ENCODE assay signal across 15 mouse cellular contexts in genomic region chr2:166107911-166108310, GRCm38 (mm10). TPM values are rescaled to one million over a fixed set of nuclear protein-coding genes. Genes with fewer than 3 reads are reported as not detected.
A peak's percentile ranks its signal among the peaks of the same experiment; 100 is the strongest.
DNase-seq lines count a peak whose midpoint lies in the region; ATAC-seq and TF ChIP-seq lines count a peak whose summit lies in the region.
"Had no signal": no experiment of that assay in that cellular context is flagged by ENCODE, and none has a peak within 500 bp of the region (broad histone marks: within the 10 kb centered on the region; RNA-seq: fewer than 3 reads in every experiment).

No protein-coding gene starts in this region.

- no peak overlapping the region for H3K4me3 ChIP-seq in forebrain, postnatal 0 days (ENCODE audit: low read depth, low read length)
- H3K4me3 ChIP-seq in forebrain, embryonic 10.5 days = no peak overlapping the region
- H3K4me3 ChIP-seq in midbrain, postnatal 0 days (ENCODE audit: low read depth, low read length) = no peak overlapping the region
- no peak overlapping the region for H3K4me3 ChIP-seq in midbrain, embryonic 13.5 days (replicated peaks)
- H3K4me3 ChIP-seq: embryonic facial prominence, embryonic 15.5 days; erythroblast, embryonic 14.5 days; heart, embryonic 10.5 days had no signal

- no peak overlapping the region for H3K9ac ChIP-seq in forebrain, postnatal 0 days
- no peak overlapping the region for H3K9ac ChIP-seq in midbrain, postnatal 0 days (replicated peaks; ENCODE audit: low read length, poor library complexity, severe bottlenecking)
- no peak overlapping the region for H3K9ac ChIP-seq in midbrain, embryonic 13.5 days (replicated peaks)
- H3K9ac ChIP-seq: embryonic facial prominence, embryonic 15.5 days; hindbrain, embryonic 14.5 days had no signal

- no peak for TF ChIP-seq POLR2A in brain, embryonic 14.5 days (IDR thresholded peaks at IDR 0.05; ENCODE audit: borderline replicate concordance, extremely low read depth, insufficient read depth, insufficient read length, poor library complexity, severe bottlenecking)

- peak; percentile 79 for DNase-seq in forebrain, postnatal 0 days
- no peak for DNase-seq in forebrain, embryonic 10.5 days (ENCODE audit: extremely low spot score, low spot score)
- DNase-seq in layer of hippocampus, adult 9-11 months = peak; percentile 42
- no peak for DNase-seq in layer of hippocampus, postnatal 25 days (ENCODE audit: extremely low spot score in 1 of 2, low spot score in 1 of 2)
- no peak for DNase-seq in midbrain, postnatal 0 days (ENCODE audit: low spot score)
- peak; percentile 60 for DNase-seq in brain, embryonic 14.5 days (ENCODE audit: low read depth)
- no peak for DNase-seq in urinary bladder, adult 18-20 months (ENCODE audit: low spot score in 2 of 2)

- WGBS in forebrain, postnatal 0 days = 34% methylated on average over 5 of the region's 5 CpGs
- 88% methylated on average over 5 of the region's 5 CpGs for WGBS in forebrain, embryonic 10.5 days
- WGBS in midbrain, postnatal 0 days = 46% methylated on average over 5 of the region's 5 CpGs
- WGBS in midbrain, embryonic 13.5 days = 71% methylated on average over 5 of the region's 5 CpGs

- H3K4me2 ChIP-seq in forebrain, postnatal 0 days (ENCODE audit: low read depth) = no peak overlapping the region
- H3K4me2 ChIP-seq in midbrain, postnatal 0 days (ENCODE audit: low read depth, low read length, poor library complexity, severe bottlenecking) = no peak overlapping the region
- no peak overlapping the region for H3K4me2 ChIP-seq in midbrain, embryonic 13.5 days (replicated peaks)
- H3K4me2 ChIP-seq: embryonic facial prominence, embryonic 15.5 days; hindbrain, embryonic 14.5 days had no signal

- H3K36me3 ChIP-seq in forebrain, postnatal 0 days (ENCODE audit: insufficient read depth) = no peaks in the 10 kb centered on the region
- H3K36me3 ChIP-seq in forebrain, embryonic 10.5 days (replicated peaks) = peaks cover 70% of the 10 kb centered on the region
- H3K36me3 ChIP-seq in midbrain, postnatal 0 days (ENCODE audit: insufficient read depth, low read length) = no peaks in the 10 kb centered on the region
- H3K36me3 ChIP-seq in midbrain, embryonic 13.5 days = 0 out of 2 replicates have a peak, but pooled peaks cover 1% of the 10 kb centered on the region

- no peak overlapping the region for H3K27ac ChIP-seq in forebrain, postnatal 0 days (ENCODE audit: low read depth, low read length)
- no peak overlapping the region for H3K27ac ChIP-seq in forebrain, embryonic 10.5 days
- H3K27ac ChIP-seq in midbrain, postnatal 0 days (ENCODE audit: low read depth, low read length) = peak overlapping the region; percentile 59; the same call in 1 of the 2 replicates
- H3K27ac ChIP-seq in midbrain, embryonic 13.5 days = no peak overlapping the region
- H3K27ac ChIP-seq: embryonic facial prominence, embryonic 15.5 days; heart, embryonic 10.5 days; hindbrain, embryonic 14.5 days had no signal

- peak; percentile 64; the same call in 1 of the 2 replicates for ATAC-seq in forebrain, postnatal 0 days
- no peak for ATAC-seq in midbrain, postnatal 0 days (ENCODE audit: low FRiP score)
- no peak for ATAC-seq in midbrain, embryonic 13.5 days
- ATAC-seq: activated CD4-positive, CD25-positive, alpha-beta regulatory T cell, adult 4 months had no signal

- no peaks in the 10 kb centered on the region for H3K9me3 ChIP-seq in forebrain, postnatal 0 days (ENCODE audit: low read length)
- H3K9me3 ChIP-seq in forebrain, embryonic 10.5 days = no peaks in the 10 kb centered on the region
- no peaks in the 10 kb centered on the region for H3K9me3 ChIP-seq in midbrain, postnatal 0 days (ENCODE audit: low read length)
- H3K9me3 ChIP-seq in midbrain, embryonic 13.5 days = no peaks in the 10 kb centered on the region
- H3K9me3 ChIP-seq: embryonic facial prominence, embryonic 15.5 days; heart, embryonic 10.5 days had no signal

- H3K27me3 ChIP-seq in forebrain, postnatal 0 days (ENCODE audit: insufficient read depth, low read length) = no peaks in the 10 kb centered on the region
- no peaks in the 10 kb centered on the region for H3K27me3 ChIP-seq in forebrain, embryonic 10.5 days (ENCODE audit: poor library complexity, severe bottlenecking)
- H3K27me3 ChIP-seq in midbrain, postnatal 0 days (ENCODE audit: insufficient read depth, low read length) = no peaks in the 10 kb centered on the region
- H3K27me3 ChIP-seq in midbrain, embryonic 13.5 days = no peaks in the 10 kb centered on the region
- H3K27me3 ChIP-seq: embryonic facial prominence, embryonic 15.5 days; Patski had no signal

- H3K4me1 ChIP-seq in forebrain, postnatal 0 days (ENCODE audit: insufficient read depth) = peaks cover 3% of the 10 kb centered on the region; the same call in 1 of the 2 replicates
- H3K4me1 ChIP-seq in forebrain, embryonic 10.5 days = peaks cover 37% of the 10 kb centered on the region
- 0 out of 2 replicates have a peak, but pooled peaks cover 3% of the 10 kb centered on the region for H3K4me1 ChIP-seq in midbrain, postnatal 0 days (ENCODE audit: insufficient read depth, low read length)
- H3K4me1 ChIP-seq in midbrain, embryonic 13.5 days (replicated peaks) = peaks cover 38% of the 10 kb centered on the region

- no peak for TF ChIP-seq CTCF in forebrain, postnatal 0 days (IDR thresholded peaks at IDR 0.05; ENCODE audit: low read depth)
- no peak; the same call in 1 of the 2 replicates for TF ChIP-seq CTCF in midbrain, postnatal 0 days (IDR thresholded peaks at IDR 0.05)
- TF ChIP-seq CTCF in brain, embryonic 14.5 days (IDR thresholded peaks at IDR 0.05; ENCODE audit: borderline replicate concordance, extremely low read depth, insufficient read depth, insufficient read length) = no peak

RNA-seq across cellular contexts. Expression of gene Sulf2, which starts 47.6 kb away (rescaled TPM):
- total RNA-seq in forebrain, postnatal 0 days (2014; rRNA removed) = 65.6 and 95.6 TPM in 2 replicates
- polyA plus RNA-seq in forebrain, postnatal 0 days (2015; fragmentation: Nextera tagmentation; extraction: Ambion mirVana) = 54.4 and 67.5 TPM in 2 replicates
- polyA plus RNA-seq in forebrain, embryonic 10.5 days (2016; fragmentation: Nextera tagmentation; extraction: Ambion mirVana) = 71.1 and 73.6 TPM in 2 replicates
- total RNA-seq in layer of hippocampus, postnatal 25 days (2021) = 100 to 1,000 TPM; 127 to 137 TPM
- total RNA-seq in midbrain, postnatal 0 days (2014; rRNA removed) = 127 and 131 TPM in 2 replicates
- 95.8 and 99.6 TPM in 2 replicates for polyA plus RNA-seq in midbrain, postnatal 0 days (2015; fragmentation: Nextera tagmentation; extraction: Ambion mirVana)
- polyA plus RNA-seq in midbrain, embryonic 13.5 days (2015; fragmentation: Nextera tagmentation; extraction: Ambion mirVana) = 60.7 and 73.4 TPM in 2 replicates
- polyA plus RNA-seq in brain, embryonic 14.5 days (2012; rRNA removed) = 99.2 and 170 TPM in 2 replicates
- total RNA-seq: CH12.LX had no signal

Comparison
In these comparisons a context has a peak if more than half of its experiments do, and no peak if none do; other contexts are left out.
1. DNase-seq: peak in forebrain, postnatal 0 days (single experiment), layer of hippocampus, adult 9-11 months (single experiment) and brain, embryonic 14.5 days (single experiment); none in forebrain, embryonic 10.5 days (single experiment), layer of hippocampus, postnatal 25 days (0 of 2), midbrain, postnatal 0 days (single experiment) and urinary bladder, adult 18-20 months (0 of 2).